Mouse (Mus musculus): Measurements from ENCODE around the gene Pipox. TPM values are rescaled to one million over a fixed set of nuclear protein-coding genes. Genes with fewer than 3 reads are reported as not detected.

Gene Pipox
- total RNA-seq, 2 experiments from 2014 or later: not detected

- no peak for DNase-seq
- intact Hi-C loops (cut with DNase I): no loop called here
Observed at GRCm38 (mm10) chr11:77884524-77885245, 9.2 kb downstream of the Pipox start.

- intact Hi-C loops (cut with DNase I): no loop called here
- DNase-seq: no peak
Observed at GRCm38 (mm10) chr11:77876760-77877148, 17.1 kb downstream of the Pipox start.

GRCm38 (mm10) chr11:77875847-77876759, 17.8 kb downstream of the Pipox start:
- intact Hi-C loops (cut with DNase I): no loop called here

GRCm38 (mm10) chr11:77875269-77875668, 18.6 kb downstream of the Pipox start:
- intact Hi-C loops (cut with DNase I): no loop called here
- no peak for DNase-seq

More at GRCm38 (mm10) chr11:77875847-77876759, 17.8 kb downstream of the Pipox start:
- DNase-seq: no peak

- no peak for DNase-seq
- intact Hi-C loops (cut with DNase I): no loop called here
Observed at GRCm38 (mm10) chr11:77874685-77875231, 19.1 kb downstream of the Pipox start.

GRCm38 (mm10) chr11:77873116-77873515, 20.8 kb downstream of the Pipox start:
- intact Hi-C loops (cut with DNase I): no loop called here
- DNase-seq: no peak

GRCm38 (mm10) chr11:77872685-77873084, 21.2 kb downstream of the Pipox start:
- intact Hi-C loops (cut with DNase I): no loop called here
- DNase-seq: no peak

GRCm38 (mm10) chr11:77872236-77872635, 21.7 kb downstream of the Pipox start:
- no peak for DNase-seq
- intact Hi-C loops (cut with DNase I): no loop called here

GRCm38 (mm10) chr11:77871436-77871835, 22.5 kb downstream of the Pipox start:
- intact Hi-C loops (cut with DNase I): no loop called here
- DNase-seq: no peak

- DNase-seq: no peak
- intact Hi-C loops (cut with DNase I): no loop called here
Observed at GRCm38 (mm10) chr11:77867419-77868083, 26.3 kb downstream of the Pipox start.

GRCm38 (mm10) chr11:77864771-77865170, 29.1 kb downstream of the Pipox start:
- no peak for DNase-seq
- intact Hi-C loops (cut with DNase I): no loop called here

GRCm38 (mm10) chr11:77862887-77863286, 31.0 kb downstream of the Pipox start:
- intact Hi-C loops (cut with DNase I): no loop called here
- DNase-seq: no peak

- no peak for DNase-seq
- intact Hi-C loops (cut with DNase I): no loop called here
Observed at GRCm38 (mm10) chr11:77860947-77861346, 32.9 kb downstream of the Pipox start.

- no peak for DNase-seq
- intact Hi-C loops (cut with DNase I): no loop called here
Observed at GRCm38 (mm10) chr11:77858589-77858988, 35.3 kb downstream of the Pipox start.

GRCm38 (mm10) chr11:77857089-77857488, 36.8 kb downstream of the Pipox start:
- intact Hi-C loops (cut with DNase I): no loop called here

GRCm38 (mm10) chr11:77855396-77855795, 38.5 kb downstream of the Pipox start:
- no peak for DNase-seq
- intact Hi-C loops (cut with DNase I): no loop called here

More at GRCm38 (mm10) chr11:77857089-77857488, 36.8 kb downstream of the Pipox start:
- no peak for DNase-seq

GRCm38 (mm10) chr11:77854641-77855040, 39.3 kb downstream of the Pipox start:
- no peak for DNase-seq
- intact Hi-C loops (cut with DNase I): no loop called here

- no peak for DNase-seq
- intact Hi-C loops (cut with DNase I): no loop called here
Observed at GRCm38 (mm10) chr11:77852941-77853668, 40.8 kb downstream of the Pipox start.

- intact Hi-C loops (cut with DNase I): no loop called here
- no peak for DNase-seq
Observed at GRCm38 (mm10) chr11:77852195-77852594, 41.7 kb downstream of the Pipox start.

GRCm38 (mm10) chr11:77851483-77852010, 42.3 kb downstream of the Pipox start:
- intact Hi-C loops (cut with DNase I): no loop called here
- DNase-seq: no peak
